Mouse (Mus musculus): ENCODE measurements around the gene Olfml2a. TPM values are rescaled to one million over a fixed set of nuclear protein-coding genes. Genes with fewer than 3 reads are reported as not detected.

The Olfml2a gene
- total and polyA plus RNA-seq, 3 experiments: 0.12 to 0.33 TPM; not detected in 1

- DNase-seq (ENCODE audit: low read depth, low spot score): no peak
- Histone ChIP-seq H3K4me1 (ENCODE audit: control insufficient read depth in 1 of 2, insufficient read depth in 2 of 2, low read length in 2 of 2) (no peaks in the 10 kb centered on the region), H3K36me3 (ENCODE audit: control insufficient read depth in 1 of 2, insufficient read depth in 2 of 2, low read length in 2 of 2) (peaks cover 0 to 2% of the 10 kb centered on the region in 2 experiments; a peak in 1 of 4 replicates), H3K27ac (ENCODE audit: control insufficient read depth, low read depth, low read length) (no peak overlapping the region), H3K9ac (ENCODE audit: control insufficient read depth, low read depth, low read length, poor library complexity, severe bottlenecking) (no peak overlapping the region), H3K4me3 (ENCODE audit: control insufficient read depth in 1 of 2, insufficient read depth in 1 of 2, low read depth in 2 of 2, low read length in 2 of 2) (no peak overlapping the region), H3K27me3 (ENCODE audit: control insufficient read depth in 1 of 2, insufficient read depth in 2 of 2, low read length in 2 of 2) (no peaks in the 10 kb centered on the region), H3K79me2 (ENCODE audit: control insufficient read depth, insufficient read depth, low read length, poor library complexity) (0 out of 2 replicates have a peak, but pooled peaks cover 1% of the 10 kb centered on the region), H3K9me3 (replicated peaks; ENCODE audit: insufficient read depth, low read length) (no peaks in the 10 kb centered on the region)
- TF ChIP-seq POLR2AphosphoS5 (IDR thresholded peaks at IDR 0.05; ENCODE audit: borderline replicate concordance, low read depth, low read length) (no peak), USF1 (IDR thresholded peaks at IDR 0.05; ENCODE audit: low read depth, low read length) (no peak), RAD21 (IDR thresholded peaks at IDR 0.05; ENCODE audit: low read depth, low read length) (no peak), SIN3A (IDR thresholded peaks at IDR 0.05; ENCODE audit: low read length) (no peak), MYB (IDR thresholded peaks at IDR 0.05; ENCODE audit: low read depth, low read length) (no peak), USF2 (IDR thresholded peaks at IDR 0.05; ENCODE audit: borderline replicate concordance in 1 of 2, insufficient read depth in 1 of 2, low read depth in 1 of 2, low read length in 2 of 2) (no peak), TAL1 (IDR thresholded peaks at IDR 0.05; ENCODE audit: low read length) (no peak), TBP (IDR thresholded peaks at IDR 0.05; ENCODE audit: low read depth, low read length) (no peak), HCFC1 (IDR thresholded peaks at IDR 0.05; ENCODE audit: low read depth, low read length) (no peak), ZNF384 (IDR thresholded peaks at IDR 0.05; ENCODE audit: low read depth, low read length) (no peak), MAX (IDR thresholded peaks at IDR 0.05; ENCODE audit: low read length) (no peak), MAFK (IDR thresholded peaks at IDR 0.05; ENCODE audit: borderline replicate concordance, low read depth, low read length) (no peak), MEF2A (IDR thresholded peaks at IDR 0.05; ENCODE audit: extremely low read depth, insufficient replicate concordance, low read depth, low read length, poor library complexity, severe bottlenecking) (no peak), ZKSCAN1 (IDR thresholded peaks at IDR 0.05; ENCODE audit: low read depth, low read length) (no peak), UBTF (IDR thresholded peaks at IDR 0.05; ENCODE audit: borderline replicate concordance, insufficient read depth, low read depth, low read length) (no peak)
Observed at GRCm38 (mm10) chr2:38916947-38917691, 14.7 kb upstream of the Olfml2a start.

DNA sequence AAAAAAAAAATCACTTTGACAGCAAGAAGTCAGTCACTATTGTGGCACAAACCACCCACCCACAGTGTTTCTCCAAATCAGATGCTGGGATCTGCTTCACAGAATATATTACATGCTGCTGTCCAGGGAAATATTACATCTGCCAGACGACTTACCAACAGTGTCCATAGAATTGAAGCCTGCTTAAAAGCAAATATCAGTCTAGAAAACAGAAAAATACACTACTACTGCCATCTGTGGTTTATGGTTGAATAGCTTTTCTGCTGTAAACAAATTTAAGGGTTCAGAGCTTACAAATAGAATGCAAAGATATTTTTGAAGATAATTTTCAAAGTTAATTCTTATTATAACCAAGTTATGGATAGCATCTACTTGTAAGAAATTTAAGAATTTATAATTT, 10.4 kb upstream of the Olfml2a start:
- H3K4me1 ChIP-seq (ENCODE audit: control insufficient read depth in 1 of 2, insufficient read depth in 2 of 2, low read length in 2 of 2): 0 out of 4 replicates have a peak, but pooled peaks cover 0 to 5% of the 10 kb centered on the region in 2 experiments
- H3K27ac ChIP-seq (ENCODE audit: control insufficient read depth, low read depth, low read length): no peak overlapping the region
- H3K9me3 ChIP-seq (replicated peaks; ENCODE audit: insufficient read depth, low read length): no peaks in the 10 kb centered on the region
- TF ChIP-seq CTCF (IDR thresholded peaks at IDR 0.05 in 2 of 3, conservative IDR thresholded peaks at IDR 0.05 in 1 of 3; ENCODE audit: control insufficient read depth in 1 of 3, insufficient read depth in 1 of 3, low read depth in 2 of 3, low read length in 3 of 3, poor library complexity in 1 of 3, severe bottlenecking in 1 of 3) (peak in 1 of 3 experiments; percentile 13; a peak in 1 of 6 replicates), RAD21 (IDR thresholded peaks at IDR 0.05; ENCODE audit: low read depth, low read length) (peak; percentile 6), JUND (IDR thresholded peaks at IDR 0.05; ENCODE audit: low read depth, low read length) (no peak)
- H3K27me3 ChIP-seq (ENCODE audit: control insufficient read depth in 1 of 2, insufficient read depth in 2 of 2, low read length in 2 of 2): no peaks in the 10 kb centered on the region
- H3K79me2 ChIP-seq (ENCODE audit: control insufficient read depth, insufficient read depth, low read length, poor library complexity): peaks cover 14% of the 10 kb centered on the region
- no peak overlapping the region for H3K4me3 ChIP-seq (ENCODE audit: control insufficient read depth in 1 of 2, insufficient read depth in 1 of 2, low read depth in 2 of 2, low read length in 2 of 2)
- no peak overlapping the region for H3K9ac ChIP-seq (ENCODE audit: control insufficient read depth, low read depth, low read length, poor library complexity, severe bottlenecking)
- DNase-seq (ENCODE audit: low read depth, low spot score): no peak
- peaks cover 0 to 11% of the 10 kb centered on the region in 2 experiments; a peak in 2 of 4 replicates for H3K36me3 ChIP-seq (ENCODE audit: control insufficient read depth in 1 of 2, insufficient read depth in 2 of 2, low read length in 2 of 2)

Measured in MEL (cell line).